Mouse (Mus musculus): Measurements from ENCODE around the gene 2810408A11Rik. TPM values are rescaled to one million over a fixed set of nuclear protein-coding genes. Genes with fewer than 3 reads are reported as not detected.

2810408A11Rik gene
- polyA plus RNA-seq, 1 experiment from 2014 or later, result 4.9 TPM

Small RNA genes lying within 50 kb of the gene (microRNA-seq; reads per million reads assigned to microRNA genes)
- not detected for gene Mir6924

Other genes starting within 250 kb of the 2810408A11Rik start
- 7.7 and 7.9 TPM in 2 replicates for gene Sox15, start 245.7 kb downstream of the 2810408A11Rik start, polyA plus RNA-seq (2015; fragmentation: Nextera tagmentation; extraction: Ambion mirVana)
- gene Mpdu1, start 238.3 kb downstream of the 2810408A11Rik start, polyA plus RNA-seq (2015; fragmentation: Nextera tagmentation; extraction: Ambion mirVana), result 67.7 and 68.8 TPM in 2 replicates
- gene Cd68, start 234.8 kb downstream of the 2810408A11Rik start, polyA plus RNA-seq (2015; fragmentation: Nextera tagmentation; extraction: Ambion mirVana), result 18.9 and 19.6 TPM in 2 replicates
- gene Eif4a1, start 228.6 kb downstream of the 2810408A11Rik start, polyA plus RNA-seq (2015; fragmentation: Nextera tagmentation; extraction: Ambion mirVana), result 454 and 462 TPM in 2 replicates
- 66.3 and 68.5 TPM in 2 replicates for gene Senp3, start 218.9 kb downstream of the 2810408A11Rik start, polyA plus RNA-seq (2015; fragmentation: Nextera tagmentation; extraction: Ambion mirVana)
- gene Tnfsf13, start 215.2 kb downstream of the 2810408A11Rik start, polyA plus RNA-seq (2015; fragmentation: Nextera tagmentation; extraction: Ambion mirVana), result 0.59 and 1.0 TPM in 2 replicates
- gene Tnfsf12, start 205.1 kb downstream of the 2810408A11Rik start, polyA plus RNA-seq (2015; fragmentation: Nextera tagmentation; extraction: Ambion mirVana), result 8.8 and 9.6 TPM in 2 replicates
- 2.9 and 4.2 TPM in 2 replicates for gene Tnfsfm13, start 204.9 kb downstream of the 2810408A11Rik start, polyA plus RNA-seq (2015; fragmentation: Nextera tagmentation; extraction: Ambion mirVana)
- gene Polr2a, start 142.3 kb downstream of the 2810408A11Rik start, polyA plus RNA-seq (2015; fragmentation: Nextera tagmentation; extraction: Ambion mirVana), result 17.7 and 20.6 TPM in 2 replicates
- 0.17 TPM in 1 of 2 replicates, not detected in the other for gene Slc35g3, start 139.0 kb downstream of the 2810408A11Rik start, polyA plus RNA-seq (2015; fragmentation: Nextera tagmentation; extraction: Ambion mirVana)
- 3.4 TPM in 2 replicates for gene Zbtb4, start 135.1 kb downstream of the 2810408A11Rik start, polyA plus RNA-seq (2015; fragmentation: Nextera tagmentation; extraction: Ambion mirVana)
- 5.3 and 10.3 TPM in 2 replicates for gene Chrnb1, start 105.0 kb downstream of the 2810408A11Rik start, polyA plus RNA-seq (2015; fragmentation: Nextera tagmentation; extraction: Ambion mirVana)
- 1.8 and 2.5 TPM in 2 replicates for gene Fgf11, start 99.1 kb downstream of the 2810408A11Rik start, polyA plus RNA-seq (2015; fragmentation: Nextera tagmentation; extraction: Ambion mirVana)
- 14.2 and 15.0 TPM in 2 replicates for gene Tmem102, start 95.4 kb downstream of the 2810408A11Rik start, polyA plus RNA-seq (2015; fragmentation: Nextera tagmentation; extraction: Ambion mirVana)
- gene Gm39566, start 85.7 kb downstream of the 2810408A11Rik start, polyA plus RNA-seq (2015; fragmentation: Nextera tagmentation; extraction: Ambion mirVana), result 0.03 TPM in 1 of 2 replicates, not detected in the other
- gene Spem2, start 82.5 kb downstream of the 2810408A11Rik start, polyA plus RNA-seq (2015; fragmentation: Nextera tagmentation; extraction: Ambion mirVana), result not detected in 2 replicates
- not detected in 2 replicates for gene Spem1, start 78.8 kb downstream of the 2810408A11Rik start, polyA plus RNA-seq (2015; fragmentation: Nextera tagmentation; extraction: Ambion mirVana)
- gene Nlgn2, start 63.2 kb downstream of the 2810408A11Rik start, polyA plus RNA-seq (2015; fragmentation: Nextera tagmentation; extraction: Ambion mirVana), result 5.3 and 6.4 TPM in 2 replicates
- gene Tmem256, start 62.5 kb downstream of the 2810408A11Rik start, polyA plus RNA-seq (2015; fragmentation: Nextera tagmentation; extraction: Ambion mirVana), result 377 and 401 TPM in 2 replicates
- 85.1 and 98.5 TPM in 2 replicates for gene Plscr3, start 54.6 kb downstream of the 2810408A11Rik start, polyA plus RNA-seq (2015; fragmentation: Nextera tagmentation; extraction: Ambion mirVana)
- 15.3 and 19.1 TPM in 2 replicates for gene Tnk1, start 42.3 kb downstream of the 2810408A11Rik start, polyA plus RNA-seq (2015; fragmentation: Nextera tagmentation; extraction: Ambion mirVana)
- not detected in 2 replicates for gene Tmem95, start 23.0 kb downstream of the 2810408A11Rik start, polyA plus RNA-seq (2015; fragmentation: Nextera tagmentation; extraction: Ambion mirVana)
- gene Kctd11, start 19.6 kb downstream of the 2810408A11Rik start, polyA plus RNA-seq (2015; fragmentation: Nextera tagmentation; extraction: Ambion mirVana), result 15.1 and 24.7 TPM in 2 replicates
- gene Acap1, start 5.4 kb downstream of the 2810408A11Rik start, polyA plus RNA-seq (2015; fragmentation: Nextera tagmentation; extraction: Ambion mirVana), result 4.0 and 5.1 TPM in 2 replicates
- gene Neurl4, start 85 bp upstream of the 2810408A11Rik start, polyA plus RNA-seq (2015; fragmentation: Nextera tagmentation; extraction: Ambion mirVana), result 7.5 TPM in 2 replicates
- gene Gps2, start 12.9 kb upstream of the 2810408A11Rik start, polyA plus RNA-seq (2015; fragmentation: Nextera tagmentation; extraction: Ambion mirVana), result 61.6 and 63.4 TPM in 2 replicates
- gene Eif5a, start 21.0 kb upstream of the 2810408A11Rik start, polyA plus RNA-seq (2015; fragmentation: Nextera tagmentation; extraction: Ambion mirVana), result 1,516 and 1,535 TPM in 2 replicates
- 2.9 and 3.8 TPM in 2 replicates for gene Ybx2, start 34.8 kb upstream of the 2810408A11Rik start, polyA plus RNA-seq (2015; fragmentation: Nextera tagmentation; extraction: Ambion mirVana)
- gene Slc2a4, start 47.2 kb upstream of the 2810408A11Rik start, polyA plus RNA-seq (2015; fragmentation: Nextera tagmentation; extraction: Ambion mirVana), result 38.3 and 39.1 TPM in 2 replicates
- gene Cldn7, start 63.8 kb upstream of the 2810408A11Rik start, polyA plus RNA-seq (2015; fragmentation: Nextera tagmentation; extraction: Ambion mirVana), result 397 and 438 TPM in 2 replicates
- 17.5 and 17.7 TPM in 2 replicates for gene Ctdnep1, start 80.2 kb upstream of the 2810408A11Rik start, polyA plus RNA-seq (2015; fragmentation: Nextera tagmentation; extraction: Ambion mirVana)
- gene Elp5, start 81.5 kb upstream of the 2810408A11Rik start, polyA plus RNA-seq (2015; fragmentation: Nextera tagmentation; extraction: Ambion mirVana), result 102 and 103 TPM in 2 replicates
- 485 and 494 TPM in 2 replicates for gene Gabarap, start 90.2 kb upstream of the 2810408A11Rik start, polyA plus RNA-seq (2015; fragmentation: Nextera tagmentation; extraction: Ambion mirVana)
- 44.3 and 47.9 TPM in 2 replicates for gene Phf23, start 94.8 kb upstream of the 2810408A11Rik start, polyA plus RNA-seq (2015; fragmentation: Nextera tagmentation; extraction: Ambion mirVana)
- gene Dvl2, start 99.6 kb upstream of the 2810408A11Rik start, polyA plus RNA-seq (2015; fragmentation: Nextera tagmentation; extraction: Ambion mirVana), result 17.7 and 22.3 TPM in 2 replicates
- gene Acadvl, start 114.4 kb upstream of the 2810408A11Rik start, polyA plus RNA-seq (2015; fragmentation: Nextera tagmentation; extraction: Ambion mirVana), result 115 and 119 TPM in 2 replicates
- 8.4 and 9.0 TPM in 2 replicates for gene Dlg4, start 116.0 kb upstream of the 2810408A11Rik start, polyA plus RNA-seq (2015; fragmentation: Nextera tagmentation; extraction: Ambion mirVana)
- gene Asgr1, start 153.1 kb upstream of the 2810408A11Rik start, polyA plus RNA-seq (2015; fragmentation: Nextera tagmentation; extraction: Ambion mirVana), result 0.31 TPM in 1 of 2 replicates, not detected in the other
- gene Asgr2, start 191.7 kb upstream of the 2810408A11Rik start, polyA plus RNA-seq (2015; fragmentation: Nextera tagmentation; extraction: Ambion mirVana), result 0.71 and 0.72 TPM in 2 replicates
- gene Mgl2, start 229.3 kb upstream of the 2810408A11Rik start, polyA plus RNA-seq (2015; fragmentation: Nextera tagmentation; extraction: Ambion mirVana), result 1.4 and 1.6 TPM in 2 replicates

Data from stomach, embryonic 16.5 days (tissue).